Mouse (Mus musculus) thymus, adult 2 months (tissue): ENCODE measurements around the gene Cyp11a1.

ENCODE experiments used
- CTCF ChIP-seq: fragments of 200-500 bp; IDR thresholded peaks from 2 replicates; pipeline ENCODE4 v1.5.1; 2012; ENCODE audit warnings: mild to moderate bottlenecking, control low read depth, low read length, moderate library complexity, borderline replicate concordance; ENCODE audit not compliant: control insufficient read depth, poor library complexity, insufficient read depth; ENCODE audit errors: extremely low read depth
- POLR2A ChIP-seq: fragments of 200-500 bp; IDR thresholded peaks from 2 replicates; pipeline ENCODE4 v1.6.1; 2012; ENCODE audit warnings: mild to moderate bottlenecking, low read length, control low read depth, moderate library complexity; ENCODE audit not compliant: control insufficient read depth, poor library complexity, insufficient read depth; ENCODE audit errors: extremely low read depth

GRCm38 (mm10) chr9:57989309-57989708 is 16.9 kb upstream of the Cyp11a1 start:
- TF ChIP-seq POLR2A (no peak), CTCF (no peak)
